Mouse (Mus musculus): ENCODE data around the gene Nup210. TPM values are rescaled to one million over a fixed set of nuclear protein-coding genes. Genes with fewer than 3 reads are reported as not detected.

The Nup210 gene
- total and polyA plus RNA-seq, 2 experiments from 2014 or later = 17.2 to 67.8 TPM

- Histone ChIP-seq H3K4me2 (ENCODE audit: low read depth, low read length, poor library complexity, severe bottlenecking) (no peak overlapping the region), H3K4me1 (ENCODE audit: insufficient read depth, low read length) (no peaks in the 10 kb centered on the region), H3K27me3 (ENCODE audit: insufficient read depth, low read length) (no peaks in the 10 kb centered on the region), H3K36me3 (ENCODE audit: insufficient read depth, low read length) (no peaks in the 10 kb centered on the region), H3K9ac (replicated peaks; ENCODE audit: low read length, poor library complexity, severe bottlenecking) (no peak overlapping the region), H3K27ac (ENCODE audit: low read depth, low read length) (no peak overlapping the region), H3K4me3 (ENCODE audit: low read depth, low read length) (no peak overlapping the region), H3K9me3 (ENCODE audit: low read length) (no peaks in the 10 kb centered on the region)
- TF ChIP-seq CTCF (IDR thresholded peaks at IDR 0.05) = no peak
- ATAC-seq (ENCODE audit: low FRiP score) = no peak
- 86% methylated on average over 2 of the region's 2 CpGs for WGBS
- DNase-seq (ENCODE audit: low spot score) = no peak
Observed at GRCm38 (mm10) chr6:91004157-91004556, 112.5 kb downstream of the Nup210 start.

- no peaks in the 10 kb centered on the region for H3K9me3 ChIP-seq (ENCODE audit: low read length)
- no peaks in the 10 kb centered on the region for H3K4me1 ChIP-seq (ENCODE audit: insufficient read depth, low read length)
- no peak for DNase-seq (ENCODE audit: low spot score)
- H3K27ac ChIP-seq (ENCODE audit: low read depth, low read length) = no peak overlapping the region
- no peak for TF ChIP-seq CTCF (IDR thresholded peaks at IDR 0.05)
- no peak overlapping the region for H3K4me3 ChIP-seq (ENCODE audit: low read depth, low read length)
- H3K36me3 ChIP-seq (ENCODE audit: insufficient read depth, low read length) = no peaks in the 10 kb centered on the region
- H3K4me2 ChIP-seq (ENCODE audit: low read depth, low read length, poor library complexity, severe bottlenecking) = no peak overlapping the region
- H3K9ac ChIP-seq (replicated peaks; ENCODE audit: low read length, poor library complexity, severe bottlenecking) = no peak overlapping the region
- 44% methylated on average over 3 of the region's 3 CpGs for WGBS
- ATAC-seq (ENCODE audit: low FRiP score) = no peak
- no peaks in the 10 kb centered on the region for H3K27me3 ChIP-seq (ENCODE audit: insufficient read depth, low read length)
Observed at GRCm38 (mm10) chr6:91003310-91003995, 113.2 kb downstream of the Nup210 start.

- no peak overlapping the region for H3K9ac ChIP-seq (replicated peaks; ENCODE audit: low read length, poor library complexity, severe bottlenecking)
- no peak for DNase-seq (ENCODE audit: low spot score)
- 45% methylated on average over 7 of the region's 7 CpGs for WGBS
- H3K4me3 ChIP-seq (ENCODE audit: low read depth, low read length) = no peak overlapping the region
- no peak overlapping the region for H3K27ac ChIP-seq (ENCODE audit: low read depth, low read length)
- H3K4me1 ChIP-seq (ENCODE audit: insufficient read depth, low read length) = no peaks in the 10 kb centered on the region
- no peaks in the 10 kb centered on the region for H3K27me3 ChIP-seq (ENCODE audit: insufficient read depth, low read length)
- no peaks in the 10 kb centered on the region for H3K9me3 ChIP-seq (ENCODE audit: low read length)
- no peak for TF ChIP-seq CTCF (IDR thresholded peaks at IDR 0.05)
- no peak overlapping the region for H3K4me2 ChIP-seq (ENCODE audit: low read depth, low read length, poor library complexity, severe bottlenecking)
- ATAC-seq (ENCODE audit: low FRiP score) = no peak
- no peaks in the 10 kb centered on the region for H3K36me3 ChIP-seq (ENCODE audit: insufficient read depth, low read length)
Observed at GRCm38 (mm10) chr6:91001566-91001965, 115.1 kb downstream of the Nup210 start.

GRCm38 (mm10) chr6:91000819-91001525 is 115.7 kb downstream of the Nup210 start:
- ATAC-seq (ENCODE audit: low FRiP score) (peak; percentile 50; the same call in 1 of the 2 replicates), DNase-seq (ENCODE audit: low spot score) (peak; percentile 47)
- WGBS = 9% methylated on average over 15 of the region's 15 CpGs
- Histone ChIP-seq H3K27me3 (ENCODE audit: insufficient read depth, low read length) (no peaks in the 10 kb centered on the region), H3K9me3 (ENCODE audit: low read length) (no peaks in the 10 kb centered on the region), H3K36me3 (ENCODE audit: insufficient read depth, low read length) (no peaks in the 10 kb centered on the region), H3K4me3 (ENCODE audit: low read depth, low read length) (no peak overlapping the region), H3K9ac (replicated peaks; ENCODE audit: low read length, poor library complexity, severe bottlenecking) (no peak overlapping the region), H3K4me2 (ENCODE audit: low read depth, low read length, poor library complexity, severe bottlenecking) (peak overlapping the region; percentile 34), H3K27ac (ENCODE audit: low read depth, low read length) (no peak overlapping the region), H3K4me1 (ENCODE audit: insufficient read depth, low read length) (no peaks in the 10 kb centered on the region)
- TF ChIP-seq CTCF (IDR thresholded peaks at IDR 0.05) = no peak

- WGBS = 94% methylated on average over 4 of the region's 4 CpGs
- no peak overlapping the region for H3K9ac ChIP-seq (replicated peaks; ENCODE audit: low read length, poor library complexity, severe bottlenecking)
- ATAC-seq (ENCODE audit: low FRiP score) = no peak
Observed at GRCm38 (mm10) chr6:90999176-90999575, 117.5 kb downstream of the Nup210 start.

GRCm38 (mm10) chr6:90997025-90997424 is 119.6 kb downstream of the Nup210 start:
- Histone ChIP-seq H3K4me1 (ENCODE audit: insufficient read depth, low read length) (no peaks in the 10 kb centered on the region), H3K9me3 (ENCODE audit: low read length) (no peaks in the 10 kb centered on the region), H3K36me3 (ENCODE audit: insufficient read depth, low read length) (no peaks in the 10 kb centered on the region), H3K4me3 (ENCODE audit: low read depth, low read length) (no peak overlapping the region), H3K4me2 (ENCODE audit: low read depth, low read length, poor library complexity, severe bottlenecking) (no peak overlapping the region), H3K27ac (ENCODE audit: low read depth, low read length) (no peak overlapping the region), H3K9ac (replicated peaks; ENCODE audit: low read length, poor library complexity, severe bottlenecking) (no peak overlapping the region), H3K27me3 (ENCODE audit: insufficient read depth, low read length) (no peaks in the 10 kb centered on the region)
- no peak for ATAC-seq (ENCODE audit: low FRiP score)
- 92% methylated on average over 3 of the region's 3 CpGs for whole genome bisulfite sequencing
- TF ChIP-seq CTCF (IDR thresholded peaks at IDR 0.05) = no peak
- DNase-seq (ENCODE audit: low spot score) = no peak

More at GRCm38 (mm10) chr6:90999176-90999575, 117.5 kb downstream of the Nup210 start:
- TF ChIP-seq CTCF (IDR thresholded peaks at IDR 0.05) = no peak
- no peak overlapping the region for H3K4me3 ChIP-seq (ENCODE audit: low read depth, low read length)
- DNase-seq (ENCODE audit: low spot score) = no peak
- no peaks in the 10 kb centered on the region for H3K36me3 ChIP-seq (ENCODE audit: insufficient read depth, low read length)
- H3K4me2 ChIP-seq (ENCODE audit: low read depth, low read length, poor library complexity, severe bottlenecking) = no peak overlapping the region
- no peaks in the 10 kb centered on the region for H3K9me3 ChIP-seq (ENCODE audit: low read length)
- H3K27me3 ChIP-seq (ENCODE audit: insufficient read depth, low read length) = no peaks in the 10 kb centered on the region
- H3K27ac ChIP-seq (ENCODE audit: low read depth, low read length) = no peak overlapping the region
- H3K4me1 ChIP-seq (ENCODE audit: insufficient read depth, low read length) = no peaks in the 10 kb centered on the region
